ENCODE assay signal across 8 mouse cellular contexts in genomic region chr6:99485217-99485883, GRCm38 (mm10). TPM values are rescaled to one million over a fixed set of nuclear protein-coding genes. Genes with fewer than 3 reads are reported as not detected.
DNase-seq lines count a peak whose midpoint lies in the region; ATAC-seq lines count a peak whose summit lies in the region.

No protein-coding gene starts in this region.

- no peak overlapping the region for H3K9ac ChIP-seq in hindbrain, embryonic 15.5 days

- 12% methylated on average over 20 of the region's 20 CpGs for WGBS in hindbrain, embryonic 15.5 days

- H3K9me3 ChIP-seq in hindbrain, embryonic 15.5 days = no peaks in the 10 kb centered on the region

- no peaks in the 10 kb centered on the region for H3K27me3 ChIP-seq in hindbrain, embryonic 15.5 days

- H3K36me3 ChIP-seq in hindbrain, embryonic 15.5 days = no peaks in the 10 kb centered on the region

- peak; percentile 91 for DNase-seq in NIH3T3 (ENCODE audit: low read depth)
- peak; percentile 50 to 53 for DNase-seq in cerebellum, postnatal 14 days
- peak; percentile 88 for DNase-seq in gastrocnemius, adult 18-20 months (ENCODE audit: low spot score)
- peak; percentile 54 to 55 for DNase-seq in layer of hippocampus, postnatal 25 days (ENCODE audit: extremely low spot score in 1 of 2, low spot score in 1 of 2)
- DNase-seq in lung, postnatal 10 days = peak; percentile 85
- peak; percentile 42 for DNase-seq in ovary, postnatal 14 days (ENCODE audit: low spot score)
- peak; percentile 73 for DNase-seq in thymus, postnatal 4 days

- peaks cover 28% of the 10 kb centered on the region for H3K4me1 ChIP-seq in hindbrain, embryonic 15.5 days (replicated peaks)

- peak overlapping the region; percentile 42 for H3K27ac ChIP-seq in hindbrain, embryonic 15.5 days (replicated peaks)

- H3K4me3 ChIP-seq in hindbrain, embryonic 15.5 days = 0 out of 2 replicates have a peak overlapping the region, but pooled peaks have one; percentile 1

- H3K4me2 ChIP-seq in hindbrain, embryonic 15.5 days = peak overlapping the region; percentile 47

- peak; percentile 92 for ATAC-seq in hindbrain, embryonic 15.5 days (ENCODE audit: low FRiP score, low read depth)

RNA-seq across cellular contexts. Expression of gene Foxp1, which starts 37.2 kb away (rescaled TPM):
- total RNA-seq in gastrocnemius, adult 18-20 months (2021) = 10 to 100 TPM; 10.1 to 15.8 TPM
- polyA plus RNA-seq in hindbrain, embryonic 15.5 days (2015; fragmentation: Nextera tagmentation; extraction: Ambion mirVana) = 61.6 and 74.2 TPM in 2 replicates
- 10 to 100 TPM; 85.7 to 92.0 TPM for total RNA-seq in layer of hippocampus, postnatal 25 days (2021)

Comparison
In these comparisons a context has a peak if more than half of its experiments do, and no peak if none do; other contexts are left out.
1. Peak in every context shown above with its lines: DNase-seq, ATAC-seq, H3K4me3 ChIP-seq and H3K27ac ChIP-seq.
2. RNA of gene Foxp1, which starts 37.2 kb away (total RNA-seq): 85.7 to 92.0 TPM in layer of hippocampus, postnatal 25 days; 10.1 to 15.8 TPM in gastrocnemius, adult 18-20 months; every median in the first group is over 4 times any median in the second.